Mouse (Mus musculus) 416B (cell line): ENCODE data around the gene Sept9.

Source experiments
- DNase-seq: peaks from one replicate; pipeline ENCODE4 v3.0.0; 2011; ENCODE audit warnings: low read depth

Sept9 gene

DNA sequence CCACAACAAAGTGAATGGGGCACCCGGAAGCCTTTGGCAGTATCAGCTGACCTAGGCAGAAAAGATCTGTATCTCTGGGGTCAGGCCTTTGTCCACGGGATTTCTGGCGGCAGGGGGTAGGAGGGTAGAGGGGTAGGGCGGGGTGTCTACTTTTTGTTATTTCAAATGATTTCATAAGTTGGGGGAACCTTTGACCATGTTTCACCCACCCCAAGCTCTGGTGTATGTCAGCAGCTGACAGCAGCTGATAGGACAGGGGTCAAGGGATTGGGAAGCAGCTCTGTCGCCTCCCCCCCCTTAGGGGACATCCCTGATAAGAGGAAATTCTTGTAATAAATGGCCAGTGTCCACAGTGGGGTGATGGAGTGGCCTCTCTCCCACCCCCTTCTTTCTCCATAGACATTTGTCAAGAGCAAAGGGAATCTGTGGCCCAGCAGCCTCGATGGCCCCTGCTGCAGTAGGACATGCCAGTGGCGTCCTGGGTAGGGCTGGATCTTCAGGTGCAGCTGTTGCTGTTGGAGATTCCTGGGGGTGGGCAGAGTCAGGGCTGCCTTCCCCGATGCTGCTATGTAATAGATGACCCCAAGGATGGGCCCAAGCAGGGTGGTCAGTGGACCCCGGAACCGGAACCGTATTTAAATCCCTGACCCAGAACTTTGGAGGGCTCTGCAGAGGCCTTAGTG, 145.0 kb downstream of the Sept9 start:
- DNase-seq, result no peak

DNA sequence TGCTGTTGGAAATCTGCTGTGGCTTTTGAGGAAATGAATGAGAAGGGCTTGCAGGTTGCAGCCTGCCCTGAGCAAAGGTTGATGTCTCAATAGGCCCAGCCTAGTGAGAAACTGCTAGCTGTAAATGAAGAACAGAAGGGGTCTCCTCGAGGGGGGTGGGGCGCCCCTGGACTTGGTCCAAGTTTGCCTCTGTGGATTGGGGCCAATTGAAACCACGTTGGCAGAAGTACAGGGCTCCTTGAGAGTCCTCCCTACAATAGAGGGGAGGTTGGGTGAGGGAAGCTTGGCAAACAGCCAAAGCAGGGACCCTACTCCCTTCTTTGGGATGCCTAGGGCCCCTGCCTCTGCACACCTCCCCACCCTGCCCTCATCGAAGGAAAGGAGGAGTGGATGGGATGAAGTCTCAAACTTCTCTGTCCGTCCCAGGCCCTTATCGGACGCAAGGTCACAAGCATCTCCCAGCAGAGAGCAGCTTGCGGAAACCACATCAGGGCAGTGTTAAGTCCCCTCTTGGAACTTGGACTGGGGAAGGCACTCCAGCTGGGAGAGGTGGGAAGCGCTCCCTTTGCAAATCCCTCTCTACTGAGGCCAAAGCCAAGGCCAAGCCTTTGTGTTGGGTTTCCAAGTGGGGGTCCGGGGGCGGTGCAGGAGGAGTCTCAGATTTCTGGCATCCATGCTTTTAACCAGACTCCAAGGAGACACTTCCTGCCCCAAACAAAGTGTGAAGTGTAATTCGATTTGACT, 145.7 kb downstream of the Sept9 start:
- peak; percentile 42 for DNase-seq

DNA sequence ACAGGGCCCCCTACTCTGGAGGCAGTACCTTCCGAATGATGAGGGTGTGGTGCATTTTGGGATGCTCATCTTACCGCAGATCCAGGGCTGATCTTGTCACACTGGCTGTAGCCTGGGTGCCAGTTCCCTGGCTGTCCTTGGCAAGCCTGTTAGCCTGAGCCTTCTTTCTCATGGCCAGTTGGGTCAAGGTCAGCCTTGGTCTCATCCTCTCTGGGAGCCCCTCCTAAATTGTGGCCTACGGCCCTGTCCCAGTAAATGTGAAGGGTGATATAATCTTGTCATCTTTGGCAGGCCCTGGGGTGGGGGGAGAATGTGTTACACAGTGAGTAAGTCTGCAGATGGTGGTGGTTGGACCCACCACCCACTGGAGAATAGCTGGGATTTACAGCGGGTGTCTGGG, 147.8 kb downstream of the Sept9 start:
- DNase-seq, result no peak

DNA sequence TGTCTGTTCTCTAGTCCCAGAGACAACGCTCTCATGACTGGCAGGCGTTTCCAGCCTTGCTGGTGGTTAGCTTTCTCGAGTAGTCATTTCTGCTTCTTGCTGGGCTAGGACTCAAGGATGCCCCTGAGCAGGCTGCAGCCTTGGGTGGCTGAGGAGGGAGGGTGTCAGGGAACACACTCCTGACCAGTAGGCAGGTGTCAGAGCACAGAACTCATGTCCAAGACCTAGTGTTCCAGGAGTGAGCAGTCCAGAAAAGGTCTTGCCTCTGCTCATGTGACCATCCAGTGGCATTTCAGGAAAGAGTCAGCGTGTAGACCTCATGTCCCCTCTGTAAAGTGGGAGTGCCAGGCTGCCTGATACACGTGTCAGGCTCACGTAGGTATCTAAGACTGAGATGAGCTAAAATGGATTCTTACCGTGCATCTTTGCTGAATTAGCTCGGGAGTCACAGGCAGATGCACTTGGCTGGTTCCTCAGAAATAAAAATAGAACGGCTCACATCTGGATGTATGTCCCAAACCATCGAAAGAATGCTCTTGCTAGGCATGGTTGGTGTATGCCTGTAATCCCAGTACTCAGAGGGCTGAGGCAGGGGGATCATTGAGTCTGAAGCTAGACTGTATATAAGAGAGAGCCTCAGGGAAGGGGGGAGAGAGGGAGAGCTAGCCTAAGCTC, 149.1 kb downstream of the Sept9 start:
- DNase-seq, result no peak

DNA sequence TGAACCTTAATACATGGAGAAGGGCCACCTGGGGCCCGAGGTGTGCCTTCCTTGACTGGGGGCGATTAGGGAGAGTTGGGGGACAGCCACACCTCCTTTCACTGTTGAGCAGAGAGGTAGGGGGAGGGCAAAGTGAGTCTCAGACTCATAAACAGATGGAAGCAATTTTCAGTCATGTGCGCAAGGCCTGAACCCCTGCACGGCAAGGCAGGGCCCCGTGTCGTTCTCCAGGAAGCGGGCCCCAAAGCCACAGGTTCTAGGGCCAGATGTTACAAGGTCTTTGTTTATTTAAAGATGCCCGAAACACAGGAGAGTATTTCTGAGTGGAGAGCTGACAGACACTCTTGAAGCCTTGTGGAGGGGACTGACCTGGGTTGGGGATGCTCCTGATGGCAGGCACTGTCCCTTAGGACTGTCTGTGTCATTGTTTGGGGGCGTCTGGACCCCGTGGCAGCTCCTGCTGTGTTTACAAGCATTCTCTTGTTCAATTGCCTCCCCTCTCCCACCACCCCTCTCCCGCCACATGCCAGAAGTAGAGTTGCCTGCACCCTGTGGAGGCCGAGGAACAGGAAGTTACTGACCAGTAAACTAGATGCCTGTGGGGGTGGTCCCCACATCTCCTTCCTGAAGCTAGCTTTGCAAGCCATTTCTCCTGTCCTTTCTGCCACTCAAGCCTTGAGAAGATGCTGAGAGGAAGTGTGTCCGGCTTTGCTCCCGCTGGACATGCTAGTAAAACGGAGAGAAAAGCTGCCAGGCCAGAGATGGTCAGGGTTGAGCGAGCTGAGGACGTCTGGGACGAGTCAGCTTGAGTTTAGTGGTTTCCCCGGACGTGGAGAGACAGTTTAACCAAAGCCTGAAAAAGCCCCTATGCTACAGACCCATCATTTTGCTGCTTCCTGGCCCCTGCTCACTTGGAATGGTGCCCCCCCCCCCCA, 150.2 kb downstream of the Sept9 start:
- peak; percentile 75 for DNase-seq

DNA sequence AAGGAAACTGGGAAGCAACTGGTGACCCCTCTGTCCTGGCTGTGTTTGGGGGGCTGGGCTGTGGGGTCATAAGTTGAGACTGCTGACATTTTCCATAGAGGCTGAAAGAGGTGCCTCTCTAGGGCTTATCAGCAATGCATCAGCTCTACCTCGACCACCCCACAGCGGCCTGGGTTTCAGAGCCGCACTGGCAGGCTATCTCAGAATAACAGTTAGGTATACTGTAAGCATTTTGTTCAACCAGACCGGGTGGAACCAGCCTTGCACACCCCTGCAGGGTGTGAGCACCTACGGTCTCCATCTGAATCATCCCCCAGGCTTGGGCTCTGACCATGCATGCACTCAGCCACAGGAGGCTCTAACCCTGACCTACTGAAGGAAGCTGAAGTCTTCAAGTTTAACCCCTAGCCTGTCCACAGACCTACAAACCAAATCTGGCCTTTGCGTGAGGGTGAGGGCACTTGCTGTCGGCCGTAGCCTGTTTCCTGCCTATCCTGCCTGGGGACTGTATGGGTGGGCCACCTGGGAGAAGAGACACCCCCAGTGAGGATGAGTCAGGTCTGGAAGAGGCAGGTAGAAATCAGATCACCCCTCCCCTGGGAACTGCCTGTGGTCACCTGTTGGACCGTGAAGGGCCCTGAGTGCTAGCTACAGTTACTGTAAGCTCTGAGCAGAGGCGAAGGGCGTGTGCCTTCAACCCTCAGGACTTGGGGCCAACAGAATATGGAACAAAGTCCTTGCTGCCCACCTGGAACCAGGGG, 151.2 kb downstream of the Sept9 start:
- no peak for DNase-seq

DNA sequence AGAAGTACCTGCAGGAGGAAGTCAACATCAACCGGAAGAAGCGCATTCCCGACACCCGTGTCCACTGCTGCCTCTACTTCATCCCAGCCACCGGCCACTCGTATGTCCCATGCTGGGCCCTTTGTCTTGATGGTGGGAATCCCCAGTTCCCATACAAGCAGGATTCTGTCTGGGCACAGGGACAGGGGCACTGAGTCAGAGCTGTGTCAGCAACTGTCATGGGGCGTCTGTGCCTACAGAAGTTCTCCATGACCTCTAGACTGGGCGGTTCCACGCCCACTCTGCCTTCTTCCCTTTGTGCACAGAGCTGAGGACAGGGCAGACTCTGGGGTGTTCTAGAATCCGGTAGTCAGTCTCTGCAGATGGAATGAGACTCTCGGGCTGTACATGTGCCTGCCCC, 153.7 kb downstream of the Sept9 start:
- no peak for DNase-seq

DNA sequence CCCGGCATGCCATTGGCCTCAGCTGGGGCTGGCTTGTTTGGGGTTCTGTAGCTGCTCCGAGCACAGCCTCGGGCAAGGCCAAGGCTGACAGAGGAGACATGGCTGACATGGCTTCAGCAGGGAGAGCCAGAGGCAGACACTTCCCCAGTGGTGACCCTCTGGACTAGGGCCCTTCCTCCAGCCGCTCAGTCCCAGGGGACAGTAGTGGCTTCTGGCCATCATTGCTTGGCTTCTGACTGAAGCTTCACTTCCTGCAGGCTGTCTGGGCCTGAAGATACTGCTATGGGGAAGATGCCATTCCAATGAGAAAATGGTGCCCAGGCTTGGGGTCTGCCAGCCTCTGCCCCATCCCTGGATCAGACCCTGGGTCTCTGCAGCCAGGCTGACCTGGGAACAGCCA, 154.6 kb downstream of the Sept9 start:
- no peak for DNase-seq

DNA sequence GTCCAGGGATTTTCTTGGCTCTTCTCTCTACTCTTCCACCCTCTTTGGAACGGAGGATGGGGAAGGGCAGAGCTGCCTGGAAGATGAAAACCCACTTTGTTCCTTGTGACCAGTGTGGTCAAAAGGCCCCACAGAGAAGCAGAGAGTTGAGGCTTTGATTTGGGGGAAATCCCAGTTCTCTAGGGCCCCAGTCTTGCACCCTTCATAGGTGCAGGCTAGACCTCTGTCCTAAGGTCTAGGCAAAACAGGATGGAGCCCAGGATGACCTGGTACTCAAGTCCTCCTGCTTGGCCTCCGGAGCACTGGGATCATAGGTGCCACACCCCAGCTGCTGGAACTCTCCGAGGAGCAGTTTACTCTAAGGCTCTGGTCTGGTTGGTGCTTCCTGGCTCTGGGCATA, 157.5 kb downstream of the Sept9 start:
- no peak for DNase-seq

DNA sequence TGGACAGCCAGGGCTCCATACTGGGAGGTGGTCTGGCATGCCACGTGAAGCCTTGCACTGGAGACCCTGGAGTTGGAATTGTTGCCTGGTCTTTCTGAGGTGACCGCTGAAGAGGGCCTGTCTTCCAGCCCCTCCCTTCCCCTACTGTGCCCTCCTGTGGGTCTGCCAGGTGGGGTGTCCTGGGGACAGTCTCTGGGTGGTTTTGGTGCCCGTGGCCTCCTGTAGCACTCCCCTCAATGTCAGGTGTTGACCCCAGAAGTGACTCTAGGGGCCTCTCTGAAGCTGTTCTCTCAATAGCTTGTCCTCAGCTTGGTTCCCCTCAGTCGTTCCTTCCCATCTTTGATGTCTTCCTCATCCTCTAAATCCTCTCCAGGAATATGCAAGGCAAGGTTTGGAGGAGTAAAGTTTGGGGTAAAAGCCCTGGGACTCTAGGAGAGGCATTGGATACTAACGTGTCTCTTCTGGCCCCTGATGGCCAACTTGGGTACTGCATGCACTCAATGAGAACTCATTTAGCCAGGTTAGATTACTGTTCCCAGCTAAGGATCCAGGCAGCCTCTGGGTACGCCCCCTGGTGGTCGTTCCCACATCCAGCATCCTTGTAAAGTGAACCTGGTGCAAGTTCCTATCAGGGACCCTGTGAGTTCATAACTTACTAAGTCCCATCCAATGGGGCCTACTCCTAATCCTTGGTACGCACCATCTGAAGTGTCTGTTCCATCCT, 158.6 kb downstream of the Sept9 start:
- peak; percentile 93 for DNase-seq

DNA sequence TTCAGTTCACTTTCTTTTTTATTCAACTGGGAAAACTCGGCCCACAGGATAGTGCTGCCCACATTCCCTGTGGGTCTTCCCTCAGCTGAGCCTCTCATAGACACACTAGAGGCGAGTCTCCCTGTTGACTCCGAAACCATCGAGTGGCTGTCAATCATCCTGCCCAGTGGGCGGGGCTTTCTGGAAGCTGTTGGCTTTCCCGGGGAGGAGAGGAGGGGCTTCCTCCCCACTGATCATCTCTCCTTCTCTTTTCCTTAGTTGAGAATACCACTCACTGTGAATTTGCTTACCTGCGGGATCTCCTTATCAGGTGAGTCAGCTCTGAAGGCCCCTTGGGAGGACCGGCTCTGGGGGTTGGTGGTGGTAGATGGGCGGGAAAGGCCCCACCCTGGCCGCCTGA, 159.7 kb downstream of the Sept9 start:
- no peak for DNase-seq

DNA sequence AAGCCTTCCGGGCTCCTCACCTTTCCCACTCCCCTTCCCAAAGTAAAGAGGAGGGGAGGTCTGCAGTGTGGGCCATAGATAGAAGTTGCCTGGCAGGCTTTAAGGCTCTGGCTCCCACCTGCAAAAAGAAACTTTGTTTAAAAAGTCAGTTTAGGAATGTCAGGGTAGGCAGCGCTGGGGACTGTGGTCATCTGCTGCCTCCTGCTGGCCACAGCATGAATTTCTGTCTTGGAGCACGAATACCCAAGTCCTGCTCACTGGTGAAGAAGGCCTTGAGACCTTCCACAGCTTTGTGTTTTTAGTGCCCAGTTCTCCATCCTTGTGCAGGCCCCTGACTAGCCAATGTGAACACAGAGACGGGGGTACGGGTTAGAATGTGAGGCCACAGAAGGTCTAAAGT, 160.4 kb downstream of the Sept9 start:
- peak; percentile 78 for DNase-seq

DNA sequence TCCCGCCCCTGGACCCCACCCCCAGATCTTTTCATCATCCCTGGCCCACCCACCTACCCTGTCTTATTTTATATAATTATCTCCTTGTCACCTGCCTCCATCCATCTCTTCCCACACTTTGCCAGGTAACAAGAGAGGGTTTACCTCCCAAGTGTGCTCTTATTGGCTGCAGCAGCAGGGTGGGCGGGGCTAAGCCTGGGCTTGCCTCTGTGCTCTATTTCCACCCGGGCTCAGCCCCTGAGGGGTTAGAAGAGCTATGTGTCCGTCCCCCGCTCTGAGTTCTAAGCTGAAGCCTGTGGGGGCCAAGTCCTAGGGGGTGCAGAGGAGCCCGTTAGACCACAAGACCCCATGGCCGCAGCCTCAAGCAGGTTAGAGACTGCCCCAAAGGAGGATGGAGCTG, 161.1 kb downstream of the Sept9 start:
- no peak for DNase-seq

DNA sequence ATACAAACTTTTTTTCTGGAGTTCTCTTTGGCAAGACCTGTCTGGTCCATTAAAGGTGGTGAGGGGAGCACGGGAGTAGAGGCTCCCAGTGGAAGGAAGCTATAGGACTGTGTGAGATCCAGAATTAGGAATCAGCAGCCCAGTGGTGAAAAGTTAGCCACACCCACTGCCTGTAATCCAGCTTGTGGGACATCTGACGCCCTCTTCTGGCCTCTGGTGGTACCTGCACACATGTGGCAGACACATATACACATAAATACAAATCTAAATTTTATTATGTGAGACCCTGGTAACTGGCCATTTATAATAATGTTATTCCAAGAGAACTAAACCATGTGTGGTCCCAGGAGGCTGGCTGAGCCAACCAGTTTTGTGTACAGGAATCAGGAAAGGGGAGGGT, 162.8 kb downstream of the Sept9 start:
- no peak for DNase-seq

DNA sequence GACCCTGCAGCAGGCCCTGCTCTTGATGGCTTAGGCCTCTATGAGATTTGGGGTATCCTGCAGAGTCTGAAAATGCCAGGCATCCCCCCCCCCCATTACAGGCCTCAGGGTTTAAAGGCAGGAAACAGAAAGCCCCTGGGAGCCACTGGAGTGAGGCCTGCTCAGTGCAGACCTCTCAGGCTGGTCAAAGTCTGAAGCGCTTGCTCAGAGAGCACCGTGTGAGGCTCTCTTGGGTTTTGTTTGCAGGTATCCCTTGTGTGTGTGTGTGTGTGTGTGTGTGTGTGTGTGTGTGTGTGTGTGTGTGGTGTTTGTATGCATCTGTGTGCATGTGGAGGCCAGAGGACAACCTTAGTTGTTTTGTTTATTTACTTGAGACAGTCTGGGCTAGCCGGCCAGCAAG, 164.5 kb downstream of the Sept9 start:
- no peak for DNase-seq

DNA sequence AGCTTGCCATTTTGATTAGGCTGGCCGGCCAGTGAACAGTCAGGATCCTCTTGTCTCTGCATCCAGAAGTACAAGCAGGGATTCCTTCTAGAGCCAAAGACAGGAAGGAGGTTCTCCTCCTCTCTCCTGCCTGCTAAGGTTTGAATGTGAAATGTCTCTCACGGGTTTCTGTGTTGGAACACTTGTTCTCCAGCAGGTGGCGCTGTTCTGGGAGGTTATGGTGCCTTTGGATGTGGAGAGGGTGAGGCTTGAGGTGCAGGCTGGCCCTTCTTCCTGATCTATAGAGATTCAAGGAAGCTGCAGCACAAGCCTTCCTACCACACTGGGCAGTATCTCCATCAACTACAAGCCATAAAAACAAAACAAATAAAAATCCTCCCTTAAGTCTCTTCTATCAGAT, 167.0 kb downstream of the Sept9 start:
- DNase-seq, result peak; percentile 73

DNA sequence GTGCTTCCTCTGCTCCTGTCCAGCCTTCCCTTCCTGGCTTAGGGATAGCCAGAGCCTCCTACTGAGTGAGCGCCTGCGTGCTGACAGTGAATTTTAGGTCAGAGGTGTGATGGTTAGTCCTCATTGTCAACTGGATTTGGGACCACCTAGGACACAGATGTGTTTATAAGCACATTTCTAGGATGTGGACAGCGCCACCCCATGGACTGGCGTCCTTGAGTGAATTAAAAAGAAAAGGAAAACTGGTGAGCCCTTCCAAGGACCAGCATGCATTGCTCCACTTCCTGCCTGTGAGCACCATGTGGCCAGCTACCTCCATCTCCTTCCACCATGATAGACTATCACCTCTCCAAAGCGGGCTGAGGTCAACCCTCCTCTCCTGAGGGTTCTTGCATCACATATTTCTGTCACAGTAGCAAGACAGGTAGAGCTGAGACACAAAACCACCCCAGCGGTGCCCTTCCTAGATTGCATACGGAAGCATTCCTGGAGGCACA, 167.4 kb downstream of the Sept9 start:
- peak; percentile 50 for DNase-seq

DNA sequence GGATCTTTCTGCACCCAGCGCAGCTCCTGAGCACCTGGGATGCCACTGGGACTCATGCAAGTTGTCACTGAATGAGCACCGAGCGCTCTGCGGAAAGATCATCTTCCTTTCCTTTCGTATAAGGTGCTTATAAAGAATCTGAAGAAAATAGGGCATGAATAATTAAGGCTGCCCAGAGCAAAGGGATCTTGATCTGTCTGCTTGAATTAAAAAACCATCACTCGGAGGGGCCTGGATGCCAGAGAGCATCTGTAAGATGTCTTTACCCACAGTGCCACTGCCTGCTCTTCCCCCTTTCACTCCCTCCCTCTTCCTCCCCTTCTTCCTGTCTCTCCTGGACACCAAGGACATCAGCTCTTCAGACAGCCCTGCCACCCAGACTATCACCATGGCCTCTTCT, 168.5 kb downstream of the Sept9 start:
- no peak for DNase-seq

DNA sequence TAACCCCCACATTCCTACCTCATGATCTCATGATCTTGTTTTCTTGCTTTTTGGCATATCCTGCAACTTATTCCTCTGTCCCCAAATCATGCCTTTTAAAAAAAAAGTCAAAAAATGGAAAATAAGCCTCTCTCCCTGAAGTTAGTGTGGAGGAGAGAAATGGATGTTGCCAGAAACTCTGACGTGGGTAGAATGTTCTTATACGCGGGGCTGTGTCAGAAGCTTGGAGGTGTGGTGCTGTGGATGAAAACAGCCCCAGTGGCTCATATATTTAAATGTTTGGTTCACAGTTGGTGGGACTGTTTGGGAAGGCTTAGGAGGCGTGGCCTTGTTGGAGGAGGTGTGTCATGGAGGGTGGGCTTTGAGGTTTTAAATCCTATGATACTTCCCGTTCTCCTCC, 169.9 kb downstream of the Sept9 start:
- DNase-seq, result no peak

DNA sequence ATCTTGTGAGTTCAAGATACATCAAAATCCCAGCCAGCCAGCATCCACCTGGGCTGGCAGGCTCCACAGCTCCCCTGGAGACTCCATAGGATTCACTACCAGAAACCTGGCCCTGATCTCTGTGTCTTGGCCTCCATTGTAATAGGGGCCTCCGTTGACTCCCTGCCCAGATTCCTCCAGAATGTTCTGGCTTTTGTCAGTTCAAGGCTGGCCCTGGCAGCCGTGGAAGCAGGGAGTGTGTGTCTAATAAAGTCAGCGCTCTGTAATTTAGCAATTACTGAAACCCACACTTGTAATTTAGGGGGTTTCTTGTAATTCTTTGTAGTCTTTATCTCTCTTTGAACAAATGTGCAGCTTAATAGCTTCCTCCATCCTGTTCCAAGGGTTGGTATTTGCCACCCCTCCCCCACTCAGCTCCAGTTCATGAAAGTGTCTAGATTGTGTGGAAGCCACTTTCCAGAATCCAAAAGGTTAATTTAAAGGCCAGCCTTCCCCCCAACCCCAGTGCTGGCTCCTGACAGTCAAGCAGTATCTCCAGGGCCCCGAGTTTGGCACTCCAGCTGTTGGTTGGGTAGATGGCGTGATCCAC, 170.9 kb downstream of the Sept9 start:
- DNase-seq, result no peak
